Mouse (Mus musculus): Measurements from ENCODE around the gene Sytl3.

- TF ChIP-seq CTCF (conservative IDR thresholded peaks at IDR 0.05; ENCODE audit: insufficient read depth, insufficient read length, low read depth, low read length), result no peak
- TF ChIP-seq POLR2A (IDR thresholded peaks at IDR 0.05; ENCODE audit: low read depth, low read length), result no peak
Measured at GRCm38 (mm10) chr17:6766823-6767222, 107.9 kb downstream of the Sytl3 start.

Data from kidney, adult 2 months (tissue).